Mouse (Mus musculus): ENCODE data around the gene Spef1.

- TF ChIP-seq POLR2A (IDR thresholded peaks at IDR 0.05; ENCODE audit: low read depth, low read length) = no peak
- TF ChIP-seq CTCF (IDR thresholded peaks at IDR 0.05; ENCODE audit: borderline replicate concordance, insufficient read depth, low read length) = no peak
Measured at GRCm38 (mm10) chr2:131232558-131232957, 45.5 kb upstream of the Spef1 start.

Measured in embryonic fibroblast, embryonic 13.5 days (primary cell).